Mouse (Mus musculus): ENCODE measurements around the gene Dcaf15.

Gene Dcaf15

DNA sequence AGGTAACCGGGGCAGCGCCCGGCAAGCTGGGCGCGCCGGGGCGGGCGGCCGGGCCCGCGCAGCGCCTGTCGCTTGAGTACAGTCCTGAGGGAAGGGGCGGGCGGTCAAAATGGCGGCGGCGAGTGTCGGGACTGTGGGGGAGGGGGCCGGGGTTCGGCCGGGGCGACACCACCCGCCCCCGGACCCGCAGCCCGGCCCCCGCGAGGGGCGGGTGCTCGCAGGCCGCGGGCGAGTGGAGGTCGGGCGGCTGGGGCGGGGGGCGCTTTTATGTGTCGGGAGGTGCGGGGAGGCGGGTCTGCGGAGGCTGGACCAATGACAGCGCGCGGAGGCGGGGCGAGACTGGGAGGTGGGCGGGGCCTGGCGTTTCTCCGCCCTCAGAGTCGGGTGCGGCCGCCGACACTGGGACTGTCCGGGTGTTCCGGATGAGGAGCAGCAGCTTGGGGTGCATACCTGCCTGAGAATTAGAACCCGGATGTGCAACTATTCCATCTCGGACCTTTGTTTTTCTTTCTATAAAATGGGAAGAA, 37.5 kb downstream of the Dcaf15 start:
- CTCF ChIA-PET, result no interaction called here

DNA sequence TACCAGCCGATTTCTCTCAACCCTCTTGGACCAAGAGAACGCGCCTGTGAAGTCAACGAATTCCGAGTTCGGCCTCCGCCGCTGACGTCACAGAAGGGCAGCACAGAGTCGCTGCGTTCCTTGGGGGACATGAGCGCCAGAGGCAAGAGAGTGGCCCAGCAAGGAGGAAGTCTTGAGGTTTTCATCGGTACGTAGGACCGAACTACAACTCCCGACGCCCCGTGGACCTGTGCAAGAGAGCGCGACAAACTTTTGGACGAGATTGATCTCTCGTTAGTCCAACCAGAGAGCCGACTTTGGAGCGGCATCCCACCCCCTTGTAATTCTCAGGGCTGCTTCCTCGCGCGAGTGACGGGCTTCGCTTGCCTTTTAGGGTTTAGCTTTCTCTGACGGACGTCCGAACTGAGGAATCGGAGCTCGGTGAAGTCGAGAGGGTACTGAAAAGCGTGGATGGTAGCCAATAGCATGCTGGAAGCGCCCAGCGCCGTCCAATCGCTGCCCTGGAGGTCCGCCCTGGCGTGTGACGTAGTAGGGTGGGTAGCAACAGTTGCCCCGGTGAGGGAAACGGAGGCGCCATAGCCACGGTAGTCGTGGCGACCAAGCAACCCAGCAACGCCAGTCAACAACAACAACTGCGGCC, 38.2 kb downstream of the Dcaf15 start, which contains the start of gene Rfx1:
Gene Rfx1, plus strand, starts transcription at position 544 of the 640 bp plus-strand sequence.
- CTCF ChIA-PET, result no interaction called here

- CTCF ChIA-PET, result interaction anchor here (0.6 kb wide), 1 partner anchor 35 kb away, joined by 3 read pairs; no protein-coding TSS in a partner anchor
These were observed 39.0 kb downstream of the Dcaf15 start for GRCm38 (mm10) chr8:84065457-84066072.

GRCm38 (mm10) chr8:84065037-84065436, 39.5 kb downstream of the Dcaf15 start, which contains the start of gene Gm10643:
Gene Gm10643, minus strand, starts transcription at chr8:84065137.
- CTCF ChIA-PET, result no interaction called here

DNA sequence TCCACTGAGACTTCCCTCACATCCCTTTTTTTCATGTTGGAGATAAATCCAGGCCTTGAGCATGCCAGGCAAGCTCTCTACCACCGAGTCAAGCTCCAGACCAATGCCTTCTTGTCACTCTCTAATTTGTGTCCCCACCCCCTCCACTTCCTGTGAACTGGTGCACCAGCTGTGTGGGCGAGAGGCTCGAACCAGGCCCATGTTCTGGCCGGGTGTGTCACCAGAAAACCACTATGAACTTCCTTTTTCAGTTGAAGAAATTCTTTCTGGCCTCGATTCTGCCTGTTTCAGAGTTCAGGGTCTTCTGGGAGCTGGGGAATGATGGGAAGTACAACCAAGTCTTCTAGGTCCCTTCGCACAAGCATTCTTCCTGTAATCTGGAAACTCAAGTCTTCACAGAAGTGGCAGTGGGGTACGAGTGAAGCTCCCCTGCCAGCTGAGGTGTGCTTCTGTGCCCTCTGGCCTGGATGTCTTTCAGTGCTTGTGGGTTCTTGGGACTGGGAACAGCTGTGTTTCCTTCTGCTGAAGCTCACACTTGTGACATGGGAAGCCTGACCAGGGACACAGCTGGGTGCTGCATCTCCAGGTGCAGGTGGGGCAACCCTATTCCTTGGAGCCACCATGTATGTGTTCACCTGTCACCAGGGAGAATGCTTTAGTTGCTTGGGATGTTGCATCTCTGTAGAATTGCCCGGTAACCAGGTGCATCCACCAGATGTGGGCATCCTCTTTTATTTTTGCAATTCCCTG, 40.5 kb downstream of the Dcaf15 start:
- CTCF ChIA-PET, result interaction anchor here (0.6 to 0.7 kb wide), 2 partner anchors 98 to 254 kb away, joined by 4 to 7 read pairs; no protein-coding TSS in a partner anchor

DNA sequence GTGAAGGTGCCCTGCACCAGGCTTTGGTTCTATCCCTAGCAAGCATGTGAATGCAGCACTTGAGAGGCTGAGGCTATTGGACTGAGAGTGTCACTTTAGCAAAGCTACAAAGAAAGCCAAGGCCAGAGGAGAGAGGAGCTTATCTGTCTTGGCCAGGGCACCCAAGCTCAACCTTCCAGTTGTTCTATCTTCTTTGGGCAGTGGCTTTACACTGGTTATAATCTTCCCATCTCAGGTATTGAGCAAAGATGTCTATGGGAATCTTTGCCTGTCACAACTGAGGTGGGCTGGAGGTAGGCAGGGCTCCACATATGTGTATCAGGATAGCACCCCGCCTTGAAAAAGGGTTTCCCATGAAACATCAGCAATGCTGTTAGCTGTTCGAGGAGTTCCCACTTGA, 44.3 kb downstream of the Dcaf15 start:
- CTCF ChIA-PET, result no interaction called here

- CTCF ChIA-PET, result no interaction called here
These were observed 45.3 kb downstream of the Dcaf15 start for GRCm38 (mm10) chr8:84059226-84059625.

GRCm38 (mm10) chr8:84057827-84058226, 46.7 kb downstream of the Dcaf15 start:
- CTCF ChIA-PET, result no interaction called here

DNA sequence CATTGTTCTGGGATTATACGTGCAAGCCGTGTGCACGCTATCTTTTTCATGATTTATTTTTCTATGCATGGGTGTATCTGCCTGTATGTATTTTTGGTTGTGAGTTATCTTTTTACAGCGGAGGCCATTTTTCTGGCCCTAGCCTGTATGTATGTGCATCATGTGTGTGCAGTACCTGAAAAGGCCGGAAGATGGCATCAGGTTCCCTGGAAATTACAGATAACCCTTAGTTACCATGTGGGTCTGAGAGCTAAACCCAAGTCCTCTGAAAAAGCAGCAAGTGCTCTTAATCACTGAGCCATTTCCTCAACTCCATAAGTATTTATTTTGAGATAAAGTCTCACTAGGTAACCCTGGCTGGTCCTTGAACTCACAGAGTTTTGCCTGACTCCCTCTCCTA, 51.3 kb downstream of the Dcaf15 start:
- CTCF ChIA-PET, result interaction anchor here (0.5 kb wide), 1 partner anchor 748 kb away, joined by 11 read pairs; no protein-coding TSS in a partner anchor

DNA sequence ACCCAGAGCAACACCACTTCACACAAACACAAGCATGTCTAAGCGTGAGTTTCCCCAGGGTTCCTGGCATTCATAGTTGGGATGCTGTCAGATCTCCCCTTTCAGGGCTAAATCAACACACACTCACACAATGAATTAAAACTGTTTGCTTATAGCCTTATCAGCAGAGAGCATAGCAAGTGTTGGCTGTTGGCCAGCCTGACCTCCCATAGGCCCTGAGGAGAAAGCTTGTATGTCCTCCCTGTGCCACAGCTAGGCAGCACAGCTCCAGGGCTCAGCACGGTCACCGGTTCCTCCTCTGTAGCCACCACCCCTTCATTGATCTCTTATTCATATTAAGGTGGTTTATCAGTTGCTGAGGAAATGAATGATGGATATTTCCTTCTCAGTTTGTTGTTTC, 51.8 kb downstream of the Dcaf15 start:
- CTCF ChIA-PET, result no interaction called here

GRCm38 (mm10) chr8:84048171-84048570, 56.4 kb downstream of the Dcaf15 start:
- CTCF ChIA-PET, result no interaction called here

Data from spleen, embryonic (tissue).